Mouse (Mus musculus) stomach, embryonic 14.5 days (tissue): ENCODE measurements around the gene Khk. TPM values are rescaled to one million over a fixed set of nuclear protein-coding genes. Genes with fewer than 3 reads are reported as not detected.
A peak's percentile ranks its signal among the peaks of the same experiment; 100 is the strongest.

Experiments
- ATAC-seq: fragments of 200-750 bp; cut with Nextera tagmentation; 2 replicates; pipeline ENCODE4 v1.8.0; 2017; ENCODE audit warnings: low read depth, moderate TSS enrichment; ENCODE audit not compliant: insufficient number of reproducible peaks, insufficient read depth, low FRiP score
- H3K27ac ChIP-seq: fragments of 300-500 bp; sonication (generic); 2 replicates; pipeline ENCODE4 v1.5.1; 2014; ENCODE audit warnings: mild to moderate bottlenecking, low read length, moderate library complexity, mixed read lengths
- H3K27me3 ChIP-seq: fragments of 300-500 bp; sonication (generic); 2 replicates; pipeline ENCODE4 v1.6.1; 2014; ENCODE audit warnings: low read length, control low read depth, mixed read lengths; ENCODE audit not compliant: control insufficient read depth, insufficient read depth
- H3K36me3 ChIP-seq: fragments of 300-500 bp; sonication (generic); 2 replicates; pipeline ENCODE4 v1.6.1; 2014; ENCODE audit warnings: mild to moderate bottlenecking, control low read depth, low read length, moderate library complexity, mixed read lengths; ENCODE audit not compliant: control insufficient read depth, insufficient read depth
- H3K4me1 ChIP-seq: fragments of 300-500 bp; sonication (generic); 2 replicates; pipeline ENCODE4 v1.6.1; 2014; ENCODE audit warnings: low read length, control low read depth, mixed read lengths; ENCODE audit not compliant: control insufficient read depth, insufficient read depth
- H3K4me2 ChIP-seq: fragments of 300-500 bp; sonication (generic); replicated peaks from 2 replicates; pipeline ENCODE4 v1.6.1; 2014; ENCODE audit warnings: low read depth, low read length, control low read depth
- H3K4me3 ChIP-seq: fragments of 300-500 bp; sonication (generic); 2 replicates; pipeline ENCODE4 v1.5.1; 2014; ENCODE audit warnings: low read depth, low read length, control low read depth
- H3K9ac ChIP-seq: fragments of 300-500 bp; sonication (generic); replicated peaks from 2 replicates; pipeline ENCODE4 v1.6.1; 2014; ENCODE audit warnings: low read depth, mild to moderate bottlenecking, control low read depth, low read length, moderate library complexity, mixed read lengths
- H3K9me3 ChIP-seq: fragments of 300-500 bp; sonication (generic); 2 replicates; pipeline ENCODE4 v1.6.1; 2016; ENCODE audit warnings: low read depth, low read length, control low read depth; ENCODE audit not compliant: control insufficient read depth
- WGBS: fragments of 180-500 bp; shearing (Covaris S2); extraction: QIAGEN DNeasy Blood & Tissue Kit; methylation state at CpG from one replicate; pipeline ENCODE4 v1.1.7; 2014; 5-methylcytosine and 5-hydroxymethylcytosine counted together
- polyA plus RNA-seq: library from polyadenylated mRNA; unstranded; fragments of >200 nt; fragmentation: Nextera tagmentation; extraction: Ambion mirVana; gene quantifications from 2 replicates; pipeline ENCODE4 v1.2.1, GENCODE M21; 2014

Gene Khk
- polyA plus RNA-seq, 1 experiment from 2014 or later, result 24.2 TPM

- Histone ChIP-seq H3K4me3 (peak within 1 kb of the TSS; percentile 79), H3K27me3 (no peaks in the 10 kb centered on the region), H3K9me3 (no peaks in the 10 kb centered on the region), H3K36me3 (peaks cover 20% of the 10 kb centered on the region), H3K4me1 (peaks cover 18% of the 10 kb centered on the region; the same call in 1 of the 2 replicates), H3K4me2 (peak within 1 kb of the TSS; percentile 66), H3K27ac (peak within 1 kb of the TSS; percentile 88), H3K9ac (peak within 1 kb of the TSS; percentile 77)
- WGBS, result under 1% methylated on average over 56 of the region's 56 CpGs
- peak; percentile 95 for ATAC-seq
Measured at GRCm38 (mm10) chr5:30959966-30960501, 38.8 kb downstream of the Khk start, which contains the start of gene Preb. TSS of gene Preb (minus strand) at chr5:30960361.

DNA sequence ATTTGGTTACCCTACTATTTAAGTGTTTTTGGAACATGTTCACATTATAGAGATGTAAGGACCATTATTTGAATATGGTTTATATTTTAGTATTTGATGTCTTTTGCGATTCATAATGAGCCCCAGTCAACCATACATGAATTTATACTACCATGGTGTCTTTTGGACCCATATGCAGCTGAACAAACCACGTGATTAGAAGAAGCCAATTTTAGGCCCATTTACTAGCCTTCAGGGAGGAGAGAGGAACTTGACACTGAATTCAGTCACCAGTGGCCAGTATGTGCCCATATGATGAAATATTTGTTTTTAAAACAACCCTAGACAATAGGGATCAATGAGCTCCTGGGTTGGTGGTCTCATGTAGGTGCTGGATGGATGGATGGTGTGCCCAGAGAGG is 39.6 kb downstream of the Khk start:
- Histone ChIP-seq H3K27me3 (no peaks in the 10 kb centered on the region), H3K4me3 (no peak overlapping the region), H3K9me3 (no peaks in the 10 kb centered on the region), H3K4me2 (peak overlapping the region; percentile 54; the same call in 1 of the 2 replicates), H3K9ac (no peak overlapping the region), H3K4me1 (peaks cover 18% of the 10 kb centered on the region; the same call in 1 of the 2 replicates), H3K27ac (no peak overlapping the region), H3K36me3 (peaks cover 14% of the 10 kb centered on the region)
- ATAC-seq, result no peak
- 93% methylated on average over 2 of the region's 2 CpGs for WGBS

DNA sequence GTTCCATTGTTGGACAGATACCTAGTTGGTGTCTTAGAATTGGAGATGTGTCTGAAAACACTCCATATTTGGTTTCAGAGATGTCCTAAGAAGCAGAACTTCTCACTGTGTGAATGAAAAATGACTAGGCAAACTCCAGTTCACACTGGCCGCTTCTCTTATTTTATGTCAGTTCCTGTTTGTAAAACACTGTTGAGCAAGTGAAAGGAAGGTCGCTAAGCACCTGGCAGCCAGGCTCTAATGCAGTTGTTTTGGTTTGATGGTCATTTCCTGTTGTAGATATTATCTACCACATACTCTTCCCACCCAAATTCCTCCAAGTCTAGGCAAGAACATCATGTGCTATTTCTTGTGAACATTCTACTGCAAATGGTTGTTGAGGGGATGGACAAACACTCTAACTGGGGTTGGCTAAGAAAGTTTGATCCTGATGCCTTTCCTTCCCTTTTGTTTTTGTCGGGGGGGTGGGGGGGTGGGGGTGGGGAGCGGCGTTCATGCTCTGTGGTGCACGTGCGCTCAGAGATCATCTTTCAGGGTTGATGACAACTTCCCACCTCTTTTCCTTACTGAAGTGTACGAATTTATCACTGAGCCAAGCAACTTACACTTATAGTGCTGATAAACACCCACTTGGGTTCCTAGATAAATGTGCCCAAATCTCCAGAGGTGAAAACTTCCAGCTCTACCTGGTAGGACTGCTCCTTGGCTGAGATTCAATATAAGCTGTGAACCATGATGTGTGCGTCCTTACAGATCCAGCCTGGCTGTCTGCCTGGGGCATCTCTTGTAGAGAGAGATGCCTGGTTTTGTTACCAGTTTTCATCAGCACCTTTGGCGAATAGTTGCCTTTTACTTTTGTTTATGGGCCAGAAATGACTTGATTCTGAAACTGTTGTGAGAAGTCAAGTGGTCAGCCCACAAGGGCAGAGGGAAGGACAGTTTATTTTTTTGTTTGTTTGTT is 40.6 kb downstream of the Khk start:
- no peaks in the 10 kb centered on the region for H3K9me3 ChIP-seq
- peaks cover 14% of the 10 kb centered on the region for H3K36me3 ChIP-seq
- no peaks in the 10 kb centered on the region for H3K27me3 ChIP-seq
- H3K9ac ChIP-seq, result no peak overlapping the region
- H3K4me3 ChIP-seq, result no peak overlapping the region
- no peak for ATAC-seq
- 64% methylated on average over 10 of the region's 10 CpGs for WGBS
- no peak overlapping the region for H3K4me2 ChIP-seq
- H3K4me1 ChIP-seq, result peaks cover 18% of the 10 kb centered on the region; the same call in 1 of the 2 replicates
- no peak overlapping the region for H3K27ac ChIP-seq

DNA sequence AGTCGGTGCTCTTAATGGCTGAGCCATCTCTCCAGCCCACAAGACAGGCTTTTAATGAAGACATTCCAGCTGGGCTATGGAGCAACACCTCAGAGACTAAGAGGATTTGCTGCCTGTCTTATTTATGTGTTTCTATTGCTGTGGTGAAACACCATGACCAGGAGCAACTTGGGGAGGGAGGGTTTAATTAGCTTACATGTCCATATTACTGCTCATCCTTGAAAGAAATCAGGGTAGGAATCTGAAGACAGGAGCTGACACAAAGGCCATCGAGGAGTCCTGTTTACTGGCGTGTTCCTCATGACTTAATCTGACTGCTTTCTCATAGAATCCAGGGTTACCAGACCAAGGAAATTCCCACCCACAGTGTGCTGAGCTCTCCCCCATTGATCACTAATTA is 42.7 kb downstream of the Khk start:
- Histone ChIP-seq H3K9ac (no peak overlapping the region), H3K4me2 (no peak overlapping the region), H3K27me3 (no peaks in the 10 kb centered on the region), H3K27ac (no peak overlapping the region), H3K36me3 (no peaks in the 10 kb centered on the region), H3K4me1 (peaks cover 4% of the 10 kb centered on the region; the same call in 1 of the 2 replicates), H3K4me3 (no peak overlapping the region), H3K9me3 (no peaks in the 10 kb centered on the region)
- no peak for ATAC-seq
- 74% methylated on average over 3 of the region's 3 CpGs for WGBS

GRCm38 (mm10) chr5:30966189-30966588 is 45.0 kb downstream of the Khk start:
- Histone ChIP-seq H3K9ac (no peak overlapping the region), H3K4me2 (no peak overlapping the region), H3K9me3 (no peaks in the 10 kb centered on the region), H3K4me1 (no peaks in the 10 kb centered on the region), H3K27ac (no peak overlapping the region), H3K36me3 (no peaks in the 10 kb centered on the region), H3K27me3 (no peaks in the 10 kb centered on the region), H3K4me3 (no peak overlapping the region)
- no peak for ATAC-seq
- 82% methylated on average over 4 of the region's 4 CpGs for WGBS

- Histone ChIP-seq H3K36me3 (no peaks in the 10 kb centered on the region), H3K4me1 (no peaks in the 10 kb centered on the region), H3K9ac (no peak within 1 kb of the TSS), H3K4me2 (no peak within 1 kb of the TSS), H3K27ac (no peak within 1 kb of the TSS), H3K27me3 (no peaks in the 10 kb centered on the region), H3K9me3 (no peaks in the 10 kb centered on the region), H3K4me3 (no peak within 1 kb of the TSS)
- WGBS, result 63% methylated on average over 8 of the region's 8 CpGs
- ATAC-seq, result peak; percentile 46; the same call in 1 of the 2 replicates
Measured at GRCm38 (mm10) chr5:30968416-30968815, 47.2 kb downstream of the Khk start, which contains the start of gene Tcf23. TSS of gene Tcf23 (plus strand) at chr5:30968662.

DNA sequence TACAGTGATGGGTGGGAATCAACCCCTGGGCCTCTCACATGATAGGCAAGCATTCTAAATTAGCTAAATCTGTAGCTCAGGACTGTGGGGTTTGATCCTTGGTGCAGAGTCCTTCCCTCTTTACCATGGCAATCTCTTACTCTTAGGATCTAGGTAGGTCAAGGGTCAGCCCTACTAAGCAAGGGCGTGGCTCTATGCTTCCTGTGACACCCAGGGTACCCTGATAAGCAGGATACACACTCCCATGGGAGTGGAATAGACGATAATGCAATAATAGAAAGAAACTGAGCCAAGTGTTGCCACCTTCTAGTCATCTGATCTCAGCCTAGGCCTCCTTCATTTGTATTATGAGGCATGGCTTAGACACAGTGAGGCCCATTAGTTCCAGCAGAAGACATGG is 48.2 kb downstream of the Khk start:
- no peak for ATAC-seq
- Histone ChIP-seq H3K4me3 (no peak overlapping the region), H3K4me1 (no peaks in the 10 kb centered on the region; the same call in 1 of the 2 replicates), H3K9me3 (no peaks in the 10 kb centered on the region), H3K4me2 (no peak overlapping the region), H3K27ac (no peak overlapping the region), H3K27me3 (no peaks in the 10 kb centered on the region), H3K36me3 (no peaks in the 10 kb centered on the region), H3K9ac (no peak overlapping the region)
- WGBS, result 64% methylated on average over 2 of the region's 2 CpGs

GRCm38 (mm10) chr5:30974870-30975656 is 53.8 kb downstream of the Khk start:
- 55% methylated on average over 9 of the region's 9 CpGs for WGBS
- Histone ChIP-seq H3K27me3 (no peaks in the 10 kb centered on the region), H3K4me1 (no peaks in the 10 kb centered on the region; the same call in 1 of the 2 replicates), H3K36me3 (no peaks in the 10 kb centered on the region), H3K27ac (no peak overlapping the region; the same call in 1 of the 2 replicates), H3K4me3 (no peak overlapping the region), H3K4me2 (no peak overlapping the region), H3K9ac (no peak overlapping the region), H3K9me3 (no peaks in the 10 kb centered on the region)
- peak; percentile 23; the same call in 1 of the 2 replicates for ATAC-seq
